Mouse (Mus musculus) activated CD4-positive, CD25-positive, alpha-beta regulatory T cell, adult 4 months (primary cell): ENCODE data around the gene Tmem45a. TPM values are rescaled to one million over a fixed set of nuclear protein-coding genes. Genes with fewer than 3 reads are reported as not detected.
A peak's percentile ranks its signal among the peaks of the same experiment; 100 is the strongest.
"Not testable (repeated sequence)": the region's sequence is repeated elsewhere in the genome, so short reads cannot be mapped to it uniquely, and the experiment has no call there.

Source experiments
- ATAC-seq: one replicate; pipeline ENCODE4 v1.8.0; 2017
- polyA plus RNA-seq, 2 experiments: library from polyadenylated mRNA; unstranded; fragments of 100-300 nt; shearing (Covaris generic); gene quantifications; one replicate each; pipeline ENCODE4 v1.2.1; 2017

The Tmem45a gene
- polyA plus RNA-seq: not detected

GRCm38 (mm10) chr16:56885824-56886615 lies at the start of gene Tmem45a:
Gene Tmem45a, minus strand, starts transcription at chr16:56886166.
- peak; percentile 52 for ATAC-seq

GRCm38 (mm10) chr16:56928023-56928422 lies 42.1 kb upstream of the Tmem45a start, which contains the start of gene Lnp1:
Gene Lnp1, minus strand, starts transcription at chr16:56928061.
- no peak for ATAC-seq

- ATAC-seq: peak; percentile 54
These were observed 34.2 kb upstream of the Tmem45a start for GRCm38 (mm10) chr16:56920102-56920657.

- ATAC-seq: no peak
These were observed 31.3 kb upstream of the Tmem45a start for GRCm38 (mm10) chr16:56917230-56917629.

GRCm38 (mm10) chr16:56908986-56909385 lies 23.0 kb upstream of the Tmem45a start:
- no peak for ATAC-seq

GRCm38 (mm10) chr16:56902206-56902605 lies 16.2 kb upstream of the Tmem45a start:
- not testable (repeated sequence) for ATAC-seq

- ATAC-seq: no peak
These were observed 5.6 kb upstream of the Tmem45a start for GRCm38 (mm10) chr16:56891583-56891982.

- ATAC-seq: no peak
These were observed 700 bp upstream of the Tmem45a start for GRCm38 (mm10) chr16:56886616-56887116.

GRCm38 (mm10) chr16:56884811-56885210 lies 1.2 kb downstream of the Tmem45a start:
- ATAC-seq: no peak

GRCm38 (mm10) chr16:56873410-56873809 lies 12.6 kb downstream of the Tmem45a start:
- no peak for ATAC-seq

GRCm38 (mm10) chr16:56870458-56870857 lies 15.5 kb downstream of the Tmem45a start:
- ATAC-seq: no peak

- ATAC-seq: no peak
These were observed 17.6 kb downstream of the Tmem45a start for GRCm38 (mm10) chr16:56868361-56868760.

GRCm38 (mm10) chr16:56867591-56867990 lies 18.4 kb downstream of the Tmem45a start:
- no peak for ATAC-seq

- ATAC-seq: no peak
These were observed 33.0 kb downstream of the Tmem45a start for GRCm38 (mm10) chr16:56852841-56853587.

- ATAC-seq: no peak
These were observed 43.0 kb downstream of the Tmem45a start for GRCm38 (mm10) chr16:56842988-56843387.

GRCm38 (mm10) chr16:56833312-56833711 lies 52.7 kb downstream of the Tmem45a start:
- ATAC-seq: no peak

- no peak for ATAC-seq
These were observed 54.0 kb downstream of the Tmem45a start for GRCm38 (mm10) chr16:56831986-56832385.

GRCm38 (mm10) chr16:56801370-56802109 lies 84.4 kb downstream of the Tmem45a start:
- no peak for ATAC-seq

GRCm38 (mm10) chr16:56800946-56801345 lies 85.0 kb downstream of the Tmem45a start:
- ATAC-seq: no peak

- peak; percentile 63 for ATAC-seq
These were observed 85.5 kb downstream of the Tmem45a start for GRCm38 (mm10) chr16:56800469-56800868.

- ATAC-seq: no peak
These were observed 86.4 kb downstream of the Tmem45a start for GRCm38 (mm10) chr16:56799541-56800029.

- ATAC-seq: no peak
These were observed 87.1 kb downstream of the Tmem45a start for GRCm38 (mm10) chr16:56798873-56799272.
